Mouse (Mus musculus) C2C12 (cell line): ENCODE results near the gene Ptpn21. TPM values are rescaled to one million over a fixed set of nuclear protein-coding genes. Genes with fewer than 3 reads are reported as not detected.

Experiments used
- H3K27me3 ChIP-seq: one replicate; pipeline ENCODE4 v1.6.1; 2011; ENCODE audit not compliant: control insufficient read depth, insufficient read depth, insufficient read length
- H3K36me3 ChIP-seq: one replicate; pipeline ENCODE4 v1.6.1; 2011; ENCODE audit not compliant: control insufficient read depth, insufficient read depth
- H3K4me3 ChIP-seq: one replicate; pipeline ENCODE4 v1.5.1; 2011; ENCODE audit warnings: mild to moderate bottlenecking, control low read depth; ENCODE audit not compliant: poor library complexity, insufficient read depth, severe bottlenecking
- H3K79me2 ChIP-seq: one replicate; pipeline ENCODE4 v1.6.1; 2011; ENCODE audit not compliant: control insufficient read depth, insufficient read depth
- H3K79me3 ChIP-seq: one replicate; pipeline ENCODE4 v1.6.1; 2011; ENCODE audit warnings: low read depth, control low read depth
- H3ac ChIP-seq: one replicate; pipeline ENCODE3; 2011; ENCODE audit warnings: low read depth; ENCODE audit not compliant: control insufficient read depth, insufficient read length
- CEBPB ChIP-seq: IDR thresholded peaks from one replicate; pipeline ENCODE4 v1.6.1; 2011; ENCODE audit warnings: low read depth, mild to moderate bottlenecking, control low read depth, moderate library complexity
- CTCF ChIP-seq: IDR thresholded peaks from one replicate; pipeline ENCODE4 v1.5.1; 2011; ENCODE audit not compliant: control insufficient read depth, insufficient read depth, insufficient read length
- FOSL1 ChIP-seq: IDR thresholded peaks from one replicate; pipeline ENCODE4 v1.8.0; 2011; ENCODE audit warnings: mild to moderate bottlenecking, low read length; ENCODE audit not compliant: poor library complexity, insufficient read depth, severe bottlenecking
- MAX ChIP-seq: IDR thresholded peaks from one replicate; pipeline ENCODE4 v1.6.1; 2011; ENCODE audit warnings: mild to moderate bottlenecking, control low read depth
- MYOD1 ChIP-seq: IDR thresholded peaks from one replicate; pipeline ENCODE4 v1.6.1; 2011; ENCODE audit warnings: low read depth; ENCODE audit not compliant: control insufficient read depth, insufficient read length
- MYOG ChIP-seq: IDR thresholded peaks from one replicate; pipeline ENCODE4 v1.6.1; 2011; ENCODE audit not compliant: control insufficient read depth, insufficient read length; ENCODE audit errors: extremely low read depth
- USF1 ChIP-seq: IDR thresholded peaks from one replicate; pipeline ENCODE4 v1.6.1; 2011; ENCODE audit warnings: low read depth, mild to moderate bottlenecking, control low read depth, moderate library complexity
- polyA plus RNA-seq: library from polyadenylated mRNA; unstranded; fragments of >200 nt; fragmentation: generic; extraction: Trizol; gene quantifications from one replicate; pipeline ENCODE4 v1.2.1, GENCODE M21; 2012; ENCODE audit warnings: missing spikeins

The Ptpn21 gene
- polyA plus RNA-seq, 1 experiment, result 19.9 TPM

GRCm38 (mm10) chr12:98669086-98669485, 68.1 kb downstream of the Ptpn21 start:
- Histone ChIP-seq H3K79me2 (no peaks in the 10 kb centered on the region), H3K79me3 (no peaks in the 10 kb centered on the region), H3K27me3 (no peaks in the 10 kb centered on the region), H3K36me3 (peaks cover 20% of the 10 kb centered on the region), H3ac (no peak overlapping the region), H3K4me3 (no peak overlapping the region)
- TF ChIP-seq CTCF, result no peak

- Histone ChIP-seq H3K36me3 (peaks cover 19% of the 10 kb centered on the region), H3K79me3 (no peaks in the 10 kb centered on the region), H3K27me3 (no peaks in the 10 kb centered on the region), H3ac (no peak overlapping the region), H3K4me3 (no peak overlapping the region), H3K79me2 (no peaks in the 10 kb centered on the region)
- no peak for TF ChIP-seq USF1
Observed at GRCm38 (mm10) chr12:98668132-98668814, 68.9 kb downstream of the Ptpn21 start.

- TF ChIP-seq MYOG (no peak), CEBPB (no peak), FOSL1 (no peak), MAX (no peak), USF1 (no peak), MYOD1 (no peak), CTCF (no peak)
- Histone ChIP-seq H3K36me3 (peaks cover 35% of the 10 kb centered on the region), H3K27me3 (no peaks in the 10 kb centered on the region), H3K4me3 (no peak overlapping the region), H3K79me2 (no peaks in the 10 kb centered on the region), H3ac (no peak overlapping the region), H3K79me3 (no peaks in the 10 kb centered on the region)
Observed at GRCm38 (mm10) chr12:98662617-98663016, 74.6 kb downstream of the Ptpn21 start.

- H3ac ChIP-seq, result no peak overlapping the region
- H3K36me3 ChIP-seq, result peaks cover 16% of the 10 kb centered on the region
- no peak overlapping the region for H3K4me3 ChIP-seq
- no peaks in the 10 kb centered on the region for H3K79me2 ChIP-seq
- TF ChIP-seq USF1 (no peak), MAX (no peak), MYOD1 (no peak), CTCF (no peak), CEBPB (no peak), FOSL1 (no peak), MYOG (no peak)
- H3K27me3 ChIP-seq, result no peaks in the 10 kb centered on the region
- H3K79me3 ChIP-seq, result no peaks in the 10 kb centered on the region
Observed at GRCm38 (mm10) chr12:98656873-98657272, 80.3 kb downstream of the Ptpn21 start.

- no peak overlapping the region for H3ac ChIP-seq
- H3K79me3 ChIP-seq, result no peaks in the 10 kb centered on the region
- H3K79me2 ChIP-seq, result no peaks in the 10 kb centered on the region
- no peaks in the 10 kb centered on the region for H3K27me3 ChIP-seq
- no peak for TF ChIP-seq CEBPB
- no peak for TF ChIP-seq CTCF
- no peak for TF ChIP-seq USF1
- no peak for TF ChIP-seq MYOG
- TF ChIP-seq MAX, result no peak
- TF ChIP-seq FOSL1, result no peak
- TF ChIP-seq MYOD1, result no peak
- H3K4me3 ChIP-seq, result no peak overlapping the region
- peaks cover 4% of the 10 kb centered on the region for H3K36me3 ChIP-seq
Observed at GRCm38 (mm10) chr12:98644852-98645251, 92.4 kb downstream of the Ptpn21 start.

GRCm38 (mm10) chr12:98628260-98628970, 108.8 kb downstream of the Ptpn21 start:
- Histone ChIP-seq H3K36me3 (peaks cover 5% of the 10 kb centered on the region), H3K79me3 (peaks cover 5% of the 10 kb centered on the region), H3ac (peak overlapping the region; percentile 78), H3K4me3 (peak overlapping the region; percentile 72), H3K79me2 (peaks cover 9% of the 10 kb centered on the region), H3K27me3 (no peaks in the 10 kb centered on the region)
- TF ChIP-seq FOSL1 (no peak), CTCF (no peak), CEBPB (no peak), MAX (no peak), MYOG (no peak), USF1 (no peak), MYOD1 (no peak)
